Mouse (Mus musculus): ENCODE results near the gene Slc6a1.

DNA sequence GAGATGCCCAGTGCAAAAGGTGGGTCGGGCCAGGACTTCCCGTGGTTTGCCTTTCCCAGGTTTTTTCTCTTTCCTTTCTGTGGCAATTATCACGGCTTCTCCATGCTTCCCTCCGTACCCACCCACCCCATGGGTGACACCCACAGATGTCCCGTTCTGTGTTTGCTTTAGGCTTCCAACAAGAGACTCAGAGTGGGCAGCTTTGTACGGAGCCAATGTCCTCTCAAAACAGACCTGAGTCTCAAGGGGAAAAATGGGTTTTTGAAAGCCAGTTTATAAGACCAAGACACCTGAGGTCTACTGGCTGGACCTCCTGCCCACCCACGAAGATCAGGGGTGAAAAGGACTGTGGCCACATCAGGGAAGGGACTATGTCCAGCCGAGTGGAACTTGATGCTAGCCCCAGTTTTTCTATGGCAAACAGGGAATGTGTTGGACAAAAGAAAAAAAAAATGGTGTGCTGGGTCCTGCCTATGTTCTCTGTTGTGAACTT, 889 bp downstream of the Slc6a1 start:
- TF ChIP-seq CTCF (IDR thresholded peaks at IDR 0.05; ENCODE audit: extremely low read depth, insufficient read depth, insufficient read length, insufficient replicate concordance), result no peak
- TF ChIP-seq POLR2A (IDR thresholded peaks at IDR 0.05; ENCODE audit: low read depth, low read length), result no peak

Measured in spleen, adult 2 months (tissue).